Mouse (Mus musculus): ENCODE measurements at regions not wholly inside any gene's neighbourhood (a gene's known extent, or its start where the extent isn't known, plus 50 kb on each side); places are given as distances from the start of the nearest gene placed in this dataset.

GRCm38 (mm10) chr6:126453751-126454150 is 81.5 kb downstream of the Kcna5 start:
- TF ChIP-seq CTCF (conservative IDR thresholded peaks at IDR 0.05 in 1 of 2, IDR thresholded peaks at IDR 0.05 in 1 of 2; ENCODE audit: low read depth in 2 of 2, low read length in 2 of 2) (no peak), ZMIZ1 (IDR thresholded peaks at IDR 0.05; ENCODE audit: low read depth, low read length) (no peak), EP300 (IDR thresholded peaks at IDR 0.05; ENCODE audit: low read length) (no peak), POLR2A (IDR thresholded peaks at IDR 0.05; ENCODE audit: low read depth, low read length) (no peak)

Measured in CH12.LX (cell line).